Mouse (Mus musculus) adrenal gland, adult 2 months (tissue): ENCODE measurements at regions not wholly inside any gene's neighbourhood (a gene's known extent, or its start where the extent isn't known, plus 50 kb on each side); places are given as distances from the start of the nearest gene placed in this dataset.

Source experiments
- DNase-seq: peaks from one replicate; pipeline ENCODE4 v3.0.0; 2021

GRCm38 (mm10) chr4:99491536-99492514 is 164.3 kb upstream of the Foxd3 start:
- DNase-seq: peak; percentile 2

DNA sequence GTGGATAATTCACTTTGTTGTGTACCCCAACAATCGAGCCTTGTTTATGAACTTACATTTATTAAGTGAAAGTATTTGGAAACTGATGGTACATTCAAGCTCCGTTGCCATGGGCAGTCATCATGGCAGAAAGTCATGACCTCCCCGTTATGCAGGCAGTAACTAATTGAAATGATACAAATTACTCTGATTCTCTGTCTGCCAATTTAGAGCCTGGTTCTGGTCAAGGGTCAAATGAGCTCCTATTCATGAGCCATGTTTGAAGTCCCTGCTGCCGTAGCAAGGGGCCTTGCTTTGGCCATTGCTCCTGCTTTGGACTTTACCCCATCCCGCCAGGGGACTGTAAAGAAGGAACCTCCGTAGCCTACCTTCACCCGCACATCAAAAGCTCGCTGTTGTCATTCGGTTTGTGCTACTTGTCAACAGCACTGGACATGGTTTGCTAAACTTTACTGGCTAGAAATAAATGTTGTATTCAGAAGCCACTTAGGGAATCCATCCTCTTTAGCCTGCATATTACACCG is 152.8 kb upstream of the Foxd3 start:
- no peak for DNase-seq

DNA sequence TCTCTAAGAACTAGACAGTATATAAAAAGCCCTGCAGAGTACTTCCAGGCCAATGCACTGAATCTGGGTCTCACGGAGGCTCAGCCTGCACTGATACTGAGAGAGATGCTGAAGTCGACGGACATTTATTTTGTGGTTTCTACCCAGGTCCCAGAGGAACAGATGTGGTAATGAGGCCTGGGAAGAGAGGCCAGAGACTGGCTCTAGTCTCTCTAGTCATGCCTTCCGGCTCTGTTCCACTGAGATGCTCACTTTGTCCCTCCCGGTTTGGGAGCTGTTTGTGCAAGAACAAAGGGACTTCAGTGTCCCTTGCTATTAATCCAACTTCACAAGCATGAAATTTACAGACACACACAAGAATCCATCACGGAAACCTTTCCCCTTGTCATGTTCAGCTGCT is 144.1 kb upstream of the Foxd3 start:
- no peak for DNase-seq

- DNase-seq: no peak
These were observed 139.2 kb upstream of the Foxd3 start for GRCm38 (mm10) chr4:99516883-99517282.

DNA sequence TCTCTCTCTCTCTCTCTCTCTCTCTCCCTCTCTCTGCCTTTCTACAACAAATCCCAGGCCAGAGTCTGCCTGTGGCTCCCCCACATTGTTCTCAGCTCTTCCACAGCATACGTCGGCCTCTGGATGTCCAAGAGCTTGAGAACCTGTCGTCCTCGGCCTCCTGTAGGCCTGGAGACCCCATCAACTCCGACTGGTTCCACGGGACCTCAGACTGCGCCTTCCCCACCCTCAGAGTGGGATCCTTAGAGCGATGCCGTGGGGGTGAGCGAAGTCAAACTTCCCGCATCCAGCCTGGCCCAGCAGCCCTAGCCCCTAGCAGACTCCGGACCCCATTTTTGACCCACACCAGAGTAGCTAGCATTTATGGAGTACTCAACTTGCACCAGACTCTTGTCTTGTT is 128.7 kb upstream of the Foxd3 start:
- no peak for DNase-seq

- no peak for DNase-seq
These were observed 112.1 kb upstream of the Foxd3 start for GRCm38 (mm10) chr4:99544014-99544413.

- no peak for DNase-seq
These were observed 110.4 kb upstream of the Foxd3 start for GRCm38 (mm10) chr4:99545742-99546141.

- DNase-seq: no peak
These were observed 98.1 kb upstream of the Foxd3 start for GRCm38 (mm10) chr4:99557963-99558362.

- no peak for DNase-seq
These were observed 95.5 kb upstream of the Foxd3 start for GRCm38 (mm10) chr4:99560604-99561003.

DNA sequence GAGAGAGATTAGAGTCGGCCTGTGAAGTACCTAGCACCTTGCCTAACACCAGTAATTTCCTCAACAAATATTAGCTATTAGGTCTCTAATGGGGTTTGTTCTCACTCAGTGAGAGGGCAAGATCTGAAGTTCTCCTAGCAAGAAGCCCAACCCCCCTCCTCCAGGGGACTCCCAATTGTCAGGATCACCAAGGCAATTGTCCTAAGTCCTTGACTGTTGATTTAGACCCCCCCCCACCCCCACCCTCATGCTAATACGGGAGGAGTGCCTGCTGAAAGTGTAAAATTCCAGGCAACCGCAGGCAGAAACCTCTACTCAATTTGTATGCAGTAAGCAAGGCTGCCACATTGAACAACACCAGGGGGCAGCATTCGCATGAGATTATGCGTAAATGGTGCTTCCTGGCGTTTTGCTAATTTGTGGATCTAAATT is 94.6 kb upstream of the Foxd3 start:
- no peak for DNase-seq

- DNase-seq: no peak
These were observed 90.7 kb upstream of the Foxd3 start for GRCm38 (mm10) chr4:99565401-99565800.

GRCm38 (mm10) chr4:99572841-99573642 is 83.1 kb upstream of the Foxd3 start:
- peak; percentile 50 for DNase-seq

DNA sequence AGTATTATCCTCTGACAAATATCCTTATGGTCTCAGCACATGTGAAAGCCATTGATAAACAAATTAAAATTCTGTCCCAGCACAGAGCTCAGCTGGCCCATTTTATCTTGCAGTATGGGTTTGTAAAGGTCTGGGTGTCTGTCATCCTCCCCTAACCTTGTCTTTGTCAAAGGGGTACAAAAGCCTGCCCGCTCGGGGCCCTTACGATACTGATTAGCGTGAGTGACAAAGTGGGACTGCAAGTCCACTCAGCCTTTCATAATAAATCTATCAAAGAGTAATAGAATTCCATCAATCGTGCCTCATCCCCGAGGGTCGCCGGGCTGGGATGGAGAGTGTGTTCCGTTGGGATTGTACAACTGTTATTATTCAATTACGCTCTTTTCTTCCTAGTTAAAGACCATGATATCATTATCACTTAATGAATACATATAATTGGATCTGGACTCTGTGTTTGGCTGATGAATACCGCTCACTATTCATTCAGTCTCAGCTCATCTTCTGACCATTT is 82.0 kb upstream of the Foxd3 start:
- DNase-seq: no peak

GRCm38 (mm10) chr4:99574984-99575383 is 81.1 kb upstream of the Foxd3 start:
- DNase-seq: no peak

- no peak for DNase-seq
These were observed 58.3 kb upstream of the Foxd3 start for GRCm38 (mm10) chr4:99597781-99598180.

GRCm38 (mm10) chr4:99600741-99601140 is 55.4 kb upstream of the Foxd3 start:
- DNase-seq: no peak

DNA sequence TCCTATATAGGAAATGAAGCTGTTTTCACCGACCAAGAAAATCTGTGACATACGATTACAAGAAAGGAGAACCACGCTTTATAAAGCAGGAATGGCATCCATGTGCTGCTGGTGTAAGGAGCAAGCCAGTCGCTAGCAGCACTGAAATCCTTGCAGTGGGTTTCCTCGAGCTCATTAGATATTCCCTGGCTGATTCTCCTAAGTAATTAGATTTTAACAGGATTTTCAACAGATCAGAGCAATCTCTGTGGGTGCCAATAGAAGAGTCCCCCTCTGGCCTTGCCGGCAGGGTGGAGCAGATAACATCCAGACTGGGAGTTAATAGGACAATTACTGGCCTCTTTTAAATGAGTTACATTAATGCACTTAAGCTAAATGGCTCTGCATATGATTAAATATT is 54.6 kb upstream of the Foxd3 start:
- DNase-seq: no peak
